Mouse (Mus musculus): Measurements from ENCODE around the gene Msmo1. TPM values are rescaled to one million over a fixed set of nuclear protein-coding genes. Genes with fewer than 3 reads are reported as not detected.

The Msmo1 gene
- 100 to 1,000 TPM in 1 of 2 experiments, 10 to 100 TPM in 1; 93.9 to 121 TPM for total RNA-seq (2021)
- long read RNA-seq, experiment 1, transcript Msmo1-201 (6 exons, 2,044 nt) = major isoform, 171 of 185 reads
- long read RNA-seq, experiment 1, partial matches to known transcripts = 5 of 185 reads
- long read RNA-seq, experiment 1, other reads (novel, unspliced or antisense) = 9 of 185 reads
- long read RNA-seq, experiment 2, transcript Msmo1-201 (6 exons, 2,044 nt) = major isoform, 119 of 134 reads
- long read RNA-seq, experiment 2, partial matches to known transcripts = 7 of 134 reads
- long read RNA-seq, experiment 2, other reads (novel, unspliced or antisense) = 8 of 134 reads

DNA sequence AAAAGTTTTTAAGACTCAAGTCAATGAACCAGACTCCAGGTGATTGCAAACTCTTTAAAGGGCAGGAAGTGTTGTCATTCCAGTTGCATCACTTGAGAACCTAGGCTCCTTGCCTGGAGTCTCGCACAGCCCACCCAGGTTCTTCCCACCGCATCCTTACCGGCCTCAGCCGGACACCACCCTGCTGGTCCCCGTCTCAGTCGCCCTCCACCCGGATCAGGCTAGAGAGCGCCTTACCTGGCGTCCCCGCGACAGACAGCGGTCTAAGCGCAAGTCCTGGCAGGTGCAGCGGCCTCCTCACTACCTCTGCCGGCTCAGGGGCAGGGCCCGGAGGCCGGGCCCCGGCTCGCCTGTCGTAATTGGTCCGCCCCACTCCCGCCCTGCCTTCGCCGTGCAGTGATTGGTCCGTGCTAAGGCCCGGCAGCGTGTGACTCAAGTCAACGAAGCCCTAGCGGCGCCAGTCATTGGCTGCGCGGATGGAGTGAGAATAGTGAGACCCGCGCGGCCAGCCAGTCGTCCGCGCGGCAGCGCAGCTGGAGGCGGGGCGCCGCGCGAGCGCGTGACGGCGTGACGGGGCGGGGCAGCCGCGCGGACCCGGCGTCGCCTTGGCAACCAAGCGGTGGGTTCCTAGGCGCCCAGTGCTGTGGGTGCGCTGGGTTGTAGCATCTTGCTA, at the start of gene Msmo1:
Gene Msmo1, minus strand, starts transcription at position 522 of the 673 bp plus-strand sequence.
- DNase-seq (ENCODE audit: low spot score in 2 of 2) = peak; percentile 92 to 97

DNA sequence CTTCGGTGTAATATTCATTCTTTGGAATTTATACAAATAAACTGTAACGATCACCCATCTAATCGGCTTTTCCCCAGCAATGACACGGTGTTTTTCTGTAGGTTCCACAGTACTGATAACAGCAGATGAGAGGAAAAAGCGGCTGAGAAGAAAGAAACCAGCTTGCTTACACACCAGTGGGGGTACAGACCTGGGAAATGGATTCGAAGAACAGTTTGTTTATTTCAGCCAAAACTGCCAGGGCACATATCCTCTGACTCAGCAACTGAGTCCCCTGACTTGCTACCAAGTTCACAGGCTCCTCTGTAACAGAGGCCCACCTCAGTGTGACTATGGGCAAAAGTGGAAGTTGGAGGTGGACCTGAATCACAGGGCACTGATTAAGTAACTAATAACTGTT, 48.4 kb upstream of the Msmo1 start:
- no peak for DNase-seq (ENCODE audit: low spot score in 2 of 2)

DNA sequence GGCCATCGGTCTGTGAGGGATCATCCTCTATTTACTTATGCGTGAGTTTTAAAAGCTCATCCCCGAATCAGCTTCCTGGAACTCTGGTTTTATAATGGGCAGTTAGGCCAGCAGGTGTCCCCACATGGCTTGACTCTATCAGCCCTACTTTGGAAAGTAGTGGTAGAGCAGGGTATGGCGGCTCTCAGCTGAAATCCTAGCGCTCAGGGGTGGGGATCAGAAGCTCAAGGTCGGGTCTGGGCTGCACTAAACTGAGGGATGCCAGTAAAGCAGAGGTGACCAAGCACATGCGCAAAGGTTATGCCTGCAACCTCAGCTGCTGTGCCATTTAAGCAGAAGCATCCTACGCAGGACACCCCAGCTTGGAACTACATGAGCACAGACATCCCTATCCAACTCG, 44.3 kb upstream of the Msmo1 start:
- no peak for DNase-seq (ENCODE audit: low spot score in 2 of 2)

DNA sequence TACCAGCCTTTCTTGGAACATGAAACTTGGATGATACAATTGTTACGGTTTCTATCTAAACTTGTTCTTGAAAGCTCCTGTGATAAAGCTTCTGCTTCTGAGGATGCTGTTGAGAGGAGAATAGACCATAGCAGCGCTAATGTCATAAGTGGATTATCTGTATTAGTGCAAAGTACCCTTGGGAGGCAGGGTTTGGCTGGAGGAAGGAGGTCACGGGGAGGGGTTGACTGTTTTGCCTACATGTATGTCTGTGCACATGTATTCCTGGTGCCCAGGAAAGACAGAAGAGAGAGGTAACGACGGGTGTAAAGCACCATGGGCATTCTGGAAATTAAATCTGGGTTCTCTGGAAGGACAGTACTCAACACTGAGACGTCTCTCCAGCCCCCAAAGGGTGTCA, 40.5 kb upstream of the Msmo1 start:
- DNase-seq (ENCODE audit: low spot score in 2 of 2) = no peak

DNA sequence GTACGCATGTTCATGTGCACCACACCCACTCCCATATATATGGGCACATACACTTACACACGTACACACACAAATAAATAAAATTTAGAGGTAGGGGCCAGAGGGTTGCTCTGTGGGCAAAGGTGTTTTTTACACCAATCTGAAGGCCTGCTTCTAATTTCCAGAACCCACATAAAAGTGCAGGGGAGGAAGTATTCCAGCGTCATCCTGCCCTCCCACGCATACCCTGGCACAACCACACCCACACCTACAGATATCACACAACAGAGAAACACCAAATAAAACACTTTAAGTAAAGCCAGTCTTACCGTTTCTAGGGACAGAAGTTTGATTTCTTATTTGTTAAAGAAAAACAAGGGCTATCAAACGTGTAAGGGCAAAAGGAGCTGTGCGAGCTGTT, 37.2 kb upstream of the Msmo1 start:
- DNase-seq (ENCODE audit: low spot score in 2 of 2) = no peak

DNA sequence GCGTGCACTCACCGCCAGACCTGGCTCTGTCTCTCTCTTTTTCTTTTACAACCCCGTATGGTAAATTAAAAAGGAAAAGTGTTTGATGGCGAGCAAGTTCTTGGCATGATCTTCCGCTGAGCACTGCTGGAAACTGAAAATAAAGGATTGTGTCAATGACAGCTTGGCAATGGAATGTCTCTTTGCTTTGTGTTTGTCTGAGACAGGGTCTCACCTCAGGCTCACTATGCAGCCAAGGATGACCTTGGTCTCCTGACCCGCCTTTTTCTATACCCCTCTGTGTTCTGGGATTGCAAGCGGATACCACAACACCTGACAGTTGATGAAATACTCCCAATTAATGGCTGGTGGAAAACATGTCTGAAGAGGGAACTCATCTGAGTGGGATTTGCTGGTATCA, 36.0 kb upstream of the Msmo1 start:
- no peak for DNase-seq (ENCODE audit: low spot score in 2 of 2)

DNA sequence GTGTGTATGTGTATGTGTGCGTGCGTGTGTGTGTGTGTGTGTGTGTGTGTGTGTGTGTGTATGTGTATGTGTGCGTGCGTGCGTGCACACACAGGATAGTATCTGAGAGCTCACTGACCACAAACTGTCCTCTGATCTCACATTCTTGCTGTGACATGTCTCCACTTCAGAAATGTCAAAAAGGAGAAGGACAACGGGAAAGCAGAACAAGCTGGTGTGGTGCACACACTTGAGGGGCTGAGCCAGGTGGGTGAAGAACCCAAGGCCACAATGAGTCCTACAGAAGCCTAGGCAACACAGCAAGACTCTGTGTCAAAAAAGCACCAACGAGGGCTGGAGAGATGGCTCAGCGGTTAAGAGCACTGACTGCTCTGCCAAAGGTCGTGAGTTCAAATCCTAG, 35.1 kb upstream of the Msmo1 start:
- DNase-seq (ENCODE audit: low spot score in 2 of 2) = no peak

DNA sequence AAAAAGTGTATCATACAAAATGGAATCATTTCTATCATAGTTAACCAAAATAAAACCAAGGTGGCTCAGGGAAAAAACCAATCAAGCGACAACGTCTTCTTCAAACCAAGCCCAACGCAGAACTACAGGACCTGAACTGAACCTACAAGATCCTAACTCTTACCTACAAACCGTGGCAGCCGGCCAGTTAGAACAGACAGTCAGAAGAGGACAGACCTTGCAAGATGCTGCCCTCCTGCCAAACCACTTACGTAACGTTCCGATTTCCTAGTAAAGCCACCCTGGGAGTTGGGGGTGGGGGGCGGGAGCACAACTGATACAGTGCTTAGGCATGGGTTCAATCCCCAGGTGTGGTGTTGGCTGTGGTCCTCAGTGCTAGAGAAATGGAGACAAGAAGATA, 33.5 kb upstream of the Msmo1 start:
- DNase-seq (ENCODE audit: low spot score in 2 of 2) = no peak

DNA sequence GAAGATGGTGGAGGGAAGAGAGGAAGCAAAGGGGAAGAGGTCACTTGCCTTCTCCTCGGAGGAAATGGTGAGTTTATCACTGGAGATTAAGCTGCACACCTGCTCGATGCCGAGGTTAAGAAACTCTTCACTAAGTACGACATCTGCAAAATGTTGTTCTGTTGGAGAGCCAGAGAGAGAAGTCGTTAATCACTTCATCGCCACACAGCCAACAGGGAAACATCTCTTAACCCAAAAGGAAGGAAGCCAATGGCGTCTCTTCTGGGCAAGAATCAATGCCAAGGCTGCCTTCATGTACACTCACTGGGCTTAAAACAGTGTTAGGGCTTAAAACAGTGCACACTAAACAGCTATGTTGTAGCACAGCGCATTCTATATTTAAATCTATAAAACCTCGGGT, 30.5 kb upstream of the Msmo1 start:
- no peak for DNase-seq (ENCODE audit: low spot score in 2 of 2)

DNA sequence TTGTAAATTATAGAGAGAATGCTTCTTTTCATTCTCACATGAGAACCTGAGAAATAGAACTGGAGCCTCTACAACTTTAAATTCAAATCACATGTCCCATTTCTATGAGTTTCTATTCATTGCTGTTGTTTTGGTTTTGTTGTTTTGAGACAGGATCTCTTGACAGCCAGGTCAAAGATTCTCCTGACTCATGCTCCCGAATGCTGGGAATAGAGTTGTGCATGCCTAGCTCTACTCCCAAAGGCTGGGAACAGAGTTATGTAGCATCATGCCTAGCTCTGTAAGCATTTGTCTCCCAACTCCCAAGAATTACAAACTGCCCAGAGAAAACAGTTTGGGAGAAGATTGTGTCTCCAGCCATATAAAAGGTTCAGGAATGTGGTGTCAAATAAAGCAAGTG, 29.2 kb upstream of the Msmo1 start:
- DNase-seq (ENCODE audit: low spot score in 2 of 2) = no peak

DNA sequence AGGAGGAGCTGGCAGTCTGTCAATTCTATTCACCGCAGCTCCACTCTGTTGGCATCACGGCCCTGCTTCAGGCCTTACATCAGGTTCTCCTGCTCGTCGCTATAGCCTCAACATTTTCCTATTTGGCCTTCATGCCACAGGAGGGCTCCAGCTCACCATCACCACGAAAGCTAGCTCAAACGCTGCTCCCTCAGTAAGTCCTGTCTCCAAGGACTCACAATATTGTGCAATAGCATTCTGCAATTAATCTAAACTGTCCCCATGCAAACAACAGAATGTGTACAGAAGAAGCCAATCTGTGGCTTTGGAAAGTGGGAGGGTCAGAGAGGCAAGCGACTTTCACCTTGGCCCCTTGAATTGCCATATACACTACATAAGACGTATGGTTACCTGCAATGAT, 27.8 kb upstream of the Msmo1 start:
- DNase-seq (ENCODE audit: low spot score in 2 of 2) = no peak

DNA sequence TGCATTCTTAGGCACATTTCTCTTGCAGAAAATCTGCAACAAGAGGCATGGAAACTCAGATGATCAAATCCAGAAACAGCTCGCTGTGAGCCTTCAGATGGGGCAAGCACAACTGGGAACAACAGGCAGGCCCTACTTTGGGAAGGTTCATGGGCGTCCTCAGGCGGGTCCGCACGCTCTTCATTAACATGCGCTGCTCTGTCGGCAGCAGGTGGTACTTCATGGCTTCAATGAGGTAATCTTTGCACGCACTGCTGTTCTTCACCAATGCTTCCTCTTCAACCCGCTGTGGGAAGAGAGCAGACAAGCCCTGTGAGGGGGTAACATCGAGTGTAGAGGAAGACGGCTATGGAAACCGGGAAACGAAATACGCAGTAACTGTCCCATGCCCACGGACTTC, 24.4 kb upstream of the Msmo1 start:
- DNase-seq (ENCODE audit: low spot score in 2 of 2) = no peak

DNA sequence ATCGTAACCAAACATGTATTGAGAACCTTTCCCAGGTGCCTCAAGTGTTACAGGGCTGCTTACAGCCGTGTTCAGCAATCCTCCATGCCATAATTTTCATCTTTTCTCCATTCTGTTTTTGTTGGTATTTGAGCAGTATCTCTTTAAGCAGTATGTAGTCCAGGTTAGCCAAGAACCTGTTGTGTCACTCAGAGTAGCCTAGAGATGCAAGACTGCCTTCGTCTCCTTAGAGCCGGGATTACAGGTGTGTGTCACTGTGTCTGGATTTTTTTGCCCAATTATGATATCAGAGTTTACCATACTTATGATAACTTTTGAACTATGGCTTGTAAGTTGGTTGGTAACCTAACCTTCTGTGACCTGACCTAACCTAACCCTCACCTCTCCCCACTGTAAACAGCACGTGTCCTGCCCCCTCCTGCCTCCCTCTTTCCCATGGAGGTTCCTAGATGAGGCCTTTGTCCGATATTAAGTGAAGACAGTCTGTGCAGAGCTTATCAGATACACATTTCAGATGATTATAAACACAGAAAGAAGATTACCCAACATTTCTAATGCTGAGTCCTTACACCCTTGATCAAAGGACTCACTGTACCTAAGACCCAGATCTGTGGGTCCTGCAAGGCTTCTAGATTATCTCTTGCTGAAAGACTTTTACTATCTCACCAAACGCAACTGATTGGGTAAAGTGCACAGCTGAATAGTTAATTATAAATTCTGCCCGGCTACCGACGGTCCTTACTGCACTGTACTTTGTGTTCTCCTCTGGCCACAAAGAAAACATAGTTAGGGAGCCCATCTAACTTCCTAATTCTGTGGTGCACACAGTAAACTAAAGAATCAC, 12.8 kb upstream of the Msmo1 start:
- DNase-seq (ENCODE audit: low spot score in 2 of 2) = no peak

DNA sequence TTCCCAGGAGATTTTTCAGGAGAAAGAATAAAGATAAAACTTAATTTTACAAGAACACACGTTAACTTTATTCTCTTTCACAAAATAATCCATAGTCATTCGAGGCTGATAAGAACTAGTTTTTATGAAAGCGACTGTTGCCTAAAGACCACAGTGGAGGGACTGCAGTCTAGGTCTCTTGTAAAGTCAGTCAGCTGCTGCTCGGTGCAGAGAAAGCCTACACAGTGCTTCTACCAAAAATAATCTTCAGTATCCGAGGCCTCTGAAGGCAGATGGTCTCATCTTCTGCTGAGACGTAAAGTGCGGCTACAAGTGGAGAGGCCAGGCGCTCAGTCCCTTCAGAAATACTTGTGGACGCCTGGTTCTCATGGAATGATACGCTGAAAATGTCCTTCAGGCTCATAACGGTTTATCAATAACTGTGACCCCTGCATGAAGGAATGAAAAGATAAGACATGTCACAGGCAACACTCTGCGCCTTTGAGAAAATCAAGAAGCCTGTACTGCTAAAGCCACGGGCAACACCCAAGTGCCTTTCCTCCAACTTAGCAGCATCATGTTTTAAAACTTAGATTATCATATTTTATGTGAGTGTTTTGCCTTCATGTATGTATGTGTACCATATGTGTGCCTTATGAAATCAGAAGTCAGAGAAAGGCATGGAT, 7.1 kb upstream of the Msmo1 start:
- DNase-seq (ENCODE audit: low spot score in 2 of 2) = no peak

DNA sequence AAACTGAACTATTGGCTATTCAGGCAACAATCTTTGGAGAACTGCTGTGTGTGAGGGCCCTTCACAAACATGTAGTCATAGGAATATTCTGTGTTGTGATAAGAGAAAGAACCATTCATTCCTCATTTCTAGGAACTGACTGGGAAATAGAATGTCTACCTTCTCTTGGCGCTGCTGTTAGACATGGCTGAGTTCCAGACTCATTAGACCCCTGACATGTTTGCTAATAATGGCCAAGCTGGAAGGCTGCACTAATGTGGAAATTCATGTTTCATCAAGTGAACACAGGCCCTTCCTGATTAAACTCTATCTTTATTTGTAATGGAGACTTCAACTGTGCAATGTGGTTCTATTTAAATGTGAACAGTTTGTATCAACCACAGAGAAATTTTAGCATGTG, 5.3 kb upstream of the Msmo1 start:
- no peak for DNase-seq (ENCODE audit: low spot score in 2 of 2)

DNA sequence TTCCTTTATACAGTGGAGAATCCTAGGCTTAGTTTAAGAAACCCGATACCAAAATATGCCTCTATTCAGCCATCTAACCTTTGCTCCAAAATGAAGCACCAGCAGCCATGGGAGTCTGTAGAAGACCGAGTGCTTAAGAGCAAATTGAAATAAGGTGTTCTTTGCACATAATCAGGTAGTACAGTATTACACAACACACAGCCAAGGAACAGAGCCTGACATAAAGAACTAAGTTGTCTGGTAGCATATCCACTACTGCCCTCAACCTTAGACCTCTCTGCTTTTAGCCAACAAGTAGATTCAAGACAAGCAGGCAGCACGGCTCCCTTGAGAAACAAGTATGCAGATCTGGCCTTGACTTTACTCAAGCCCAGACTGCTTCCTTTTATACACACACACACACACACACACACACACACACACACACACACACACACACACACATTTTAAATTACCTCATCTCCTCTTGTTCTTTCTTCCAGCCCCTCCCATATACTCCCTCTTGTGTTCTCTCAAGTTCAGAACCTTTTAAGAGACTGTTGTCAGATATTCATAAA, 3.3 kb upstream of the Msmo1 start:
- DNase-seq (ENCODE audit: low spot score in 2 of 2) = no peak

DNA sequence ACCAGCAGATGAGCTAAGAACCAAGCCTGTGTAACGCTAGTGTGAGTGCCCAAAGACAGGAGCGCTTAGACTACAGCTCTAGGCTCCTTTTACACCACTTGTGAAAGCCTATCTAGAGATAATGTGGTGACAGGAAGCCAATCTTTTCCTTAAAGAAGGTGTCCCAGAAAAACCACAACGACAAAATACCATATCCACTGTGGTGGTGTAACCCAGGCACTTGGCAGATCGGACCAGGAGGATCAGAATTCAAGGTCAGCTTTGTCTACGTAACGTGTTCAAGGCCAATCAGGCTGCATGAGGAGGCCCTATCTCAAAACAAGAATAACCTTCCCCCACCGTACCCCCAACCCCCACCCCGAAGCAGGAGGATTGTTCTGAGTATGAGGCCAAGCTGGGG, 1.6 kb upstream of the Msmo1 start:
- DNase-seq (ENCODE audit: low spot score in 2 of 2) = no peak

DNA sequence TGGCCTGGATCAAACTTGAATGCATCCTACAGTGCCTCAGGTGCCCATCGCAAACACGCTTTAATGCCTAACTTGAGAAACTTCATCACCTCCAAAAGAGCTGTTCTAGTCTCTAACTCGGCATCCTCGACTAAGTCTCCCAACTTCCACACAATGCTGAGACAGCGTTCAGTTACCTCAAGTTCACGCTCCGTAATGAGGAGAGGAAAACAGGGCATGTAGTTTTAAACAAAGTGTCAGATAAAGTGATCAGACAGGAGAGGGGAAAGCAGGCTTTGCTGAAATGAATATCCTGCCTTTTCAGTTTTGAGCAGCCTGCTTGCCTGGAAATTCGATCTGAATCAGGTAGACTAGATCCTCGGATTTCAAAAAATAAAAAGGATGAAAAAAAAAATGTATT, 996 bp downstream of the Msmo1 start:
- no peak for DNase-seq (ENCODE audit: low spot score in 2 of 2)

DNA sequence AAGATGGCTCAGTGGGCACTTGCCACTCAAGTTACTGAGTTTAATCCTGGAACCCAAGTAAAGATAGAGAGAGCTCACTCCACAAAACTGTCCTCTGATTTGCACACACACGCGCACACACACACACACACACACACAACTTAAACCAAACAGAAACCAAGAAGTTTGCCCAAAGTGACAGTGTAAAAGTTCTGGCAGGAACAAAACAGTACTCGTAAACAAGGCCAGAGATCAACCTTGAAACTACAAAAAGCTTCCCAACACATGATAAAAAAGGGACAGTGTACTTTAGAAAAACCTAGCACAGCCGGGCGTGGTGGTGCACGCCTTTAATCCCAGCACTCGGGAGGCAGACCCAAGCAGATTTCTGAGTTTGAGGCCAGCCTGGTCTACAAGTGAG, 5.4 kb downstream of the Msmo1 start:
- DNase-seq (ENCODE audit: low spot score in 2 of 2) = no peak

DNA sequence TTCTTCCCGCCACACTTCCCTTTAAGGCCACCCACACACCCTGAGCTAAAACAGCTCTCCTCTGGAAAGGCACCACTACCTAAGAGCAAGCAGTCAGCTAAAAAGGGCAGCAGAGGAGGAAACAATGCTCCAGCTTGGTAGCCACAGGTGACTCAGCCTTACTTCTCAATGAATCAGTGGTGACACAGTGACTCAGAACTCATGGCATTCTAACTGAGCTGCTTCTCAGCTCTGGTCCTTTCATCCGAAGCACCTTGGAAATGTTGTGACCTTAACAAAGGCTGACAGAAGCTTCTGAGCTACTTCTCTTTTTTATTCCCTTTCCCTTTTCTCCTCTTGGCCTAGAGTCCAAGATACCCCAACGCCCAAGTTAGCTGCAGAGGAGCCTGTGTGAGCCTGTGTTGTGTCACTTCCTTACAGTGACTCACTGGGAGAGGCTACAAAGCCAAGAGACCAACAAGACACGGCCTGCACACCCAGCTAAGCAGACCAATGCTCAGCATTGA, 7.3 kb downstream of the Msmo1 start:
- DNase-seq (ENCODE audit: low spot score in 2 of 2) = peak; percentile 17 to 22

DNA sequence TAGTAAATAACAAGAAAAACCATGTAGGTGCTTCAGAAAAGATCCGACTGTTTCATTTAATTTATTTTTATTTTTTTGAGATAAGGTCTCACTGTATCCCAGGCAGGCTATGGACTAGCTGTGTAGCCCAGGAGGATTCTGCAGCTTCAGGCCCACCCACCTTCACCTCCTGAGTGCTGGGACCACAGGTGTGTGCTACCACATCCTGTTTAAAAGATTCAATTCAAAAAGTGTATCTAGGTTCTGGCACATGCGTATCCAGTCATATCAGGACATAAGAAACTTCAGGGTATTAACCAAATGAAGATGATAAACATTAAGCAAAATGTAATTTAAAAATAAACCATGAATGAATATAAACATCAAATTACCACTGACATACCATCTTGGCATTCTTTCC, 10.4 kb downstream of the Msmo1 start:
- DNase-seq (ENCODE audit: low spot score in 2 of 2) = no peak

All from left cerebral cortex, adult 18-20 months (tissue).